Mouse (Mus musculus): ENCODE data around the gene Vmn2r79. TPM values are rescaled to one million over a fixed set of nuclear protein-coding genes. Genes with fewer than 3 reads are reported as not detected.
"Not testable (repeated sequence)": the region's sequence is repeated elsewhere in the genome, so short reads cannot be mapped to it uniquely, and the experiment has no call there.

Gene Vmn2r79
- not detected in 2 replicates for polyA plus RNA-seq (2016; fragmentation: Nextera tagmentation; extraction: Ambion mirVana)

- not testable (repeated sequence) for H3K4me1 ChIP-seq; ATAC-seq (ENCODE audit: insufficient number of reproducible peaks, insufficient read depth, low FRiP score, low TSS enrichment); H3K27ac ChIP-seq; H3K36me3 ChIP-seq; H3K9ac ChIP-seq; H3K27me3 ChIP-seq; H3K4me3 ChIP-seq; H3K4me2 ChIP-seq (replicated peaks); H3K9me3 ChIP-seq
- 67% methylated on average over 1 of the region's 1 CpGs for WGBS
These were observed at the start of gene Vmn2r79 for GRCm38 (mm10) chr7:86995815-86996214. Gene Vmn2r79 (plus strand): TSS chr7:86996115.

- H3K4me1 ChIP-seq = no peaks in the 10 kb centered on the region
- 56% methylated on average over 1 of the region's 1 CpGs for WGBS
- H3K27me3 ChIP-seq = no peaks in the 10 kb centered on the region
- H3K9ac ChIP-seq = no peak overlapping the region
- no peaks in the 10 kb centered on the region for H3K36me3 ChIP-seq
- no peak overlapping the region for H3K4me3 ChIP-seq
- no peaks in the 10 kb centered on the region for H3K9me3 ChIP-seq
- ATAC-seq (ENCODE audit: insufficient number of reproducible peaks, insufficient read depth, low FRiP score, low TSS enrichment) = no peak
- H3K4me2 ChIP-seq (replicated peaks) = no peak overlapping the region
- no peak overlapping the region for H3K27ac ChIP-seq
These were observed 1.2 kb upstream of the Vmn2r79 start for GRCm38 (mm10) chr7:86994700-86995099.

DNA sequence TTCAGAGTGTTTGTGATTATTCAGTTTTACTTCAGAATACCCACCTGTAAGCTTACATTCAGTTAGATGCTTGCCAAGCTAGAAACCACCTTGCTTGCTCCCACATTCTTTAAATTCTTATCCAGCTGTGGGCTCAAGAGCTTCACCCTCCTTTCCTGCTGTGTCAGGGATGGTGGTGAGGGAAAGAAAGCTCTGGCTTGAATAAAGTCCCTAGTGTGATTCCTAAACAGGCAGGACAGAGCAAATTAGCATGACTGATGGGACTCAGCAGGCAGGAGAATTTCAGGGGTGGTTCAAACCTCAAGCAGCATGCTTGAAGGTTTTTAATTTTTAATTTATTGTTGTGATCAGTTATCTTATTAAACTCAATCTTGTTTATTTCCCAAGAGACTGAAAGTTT, 30.6 kb downstream of the Vmn2r79 start:
- not testable (repeated sequence) for H3K36me3 ChIP-seq; ATAC-seq (ENCODE audit: insufficient number of reproducible peaks, insufficient read depth, low FRiP score, low TSS enrichment); H3K27ac ChIP-seq; H3K9ac ChIP-seq; H3K9me3 ChIP-seq; H3K4me2 ChIP-seq (replicated peaks); H3K27me3 ChIP-seq; H3K4me1 ChIP-seq; H3K4me3 ChIP-seq

DNA sequence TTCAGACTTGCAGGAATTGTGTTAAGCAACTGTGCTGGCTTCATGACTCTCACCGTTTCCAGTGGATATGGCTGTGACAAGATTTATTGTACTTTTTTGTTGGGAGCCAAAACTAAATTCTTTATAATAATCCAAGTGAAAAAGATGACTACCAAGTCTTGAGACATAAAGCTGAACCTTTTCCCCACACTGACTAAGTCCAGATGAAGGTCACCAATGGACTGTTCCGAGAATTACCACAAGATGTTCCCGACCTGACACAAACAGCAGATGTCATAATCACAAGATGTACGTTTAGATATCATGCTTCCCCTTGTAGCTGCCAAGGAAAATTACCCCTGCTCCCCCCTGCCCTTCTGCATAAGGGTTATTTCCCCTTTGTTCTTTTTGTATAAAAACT, 67.7 kb downstream of the Vmn2r79 start:
- 75% methylated on average over 4 of the region's 4 CpGs for WGBS
- no peak for ATAC-seq (ENCODE audit: insufficient number of reproducible peaks, insufficient read depth, low FRiP score, low TSS enrichment)
- Histone ChIP-seq H3K4me1 (no peaks in the 10 kb centered on the region), H3K4me3 (no peak overlapping the region), H3K36me3 (no peaks in the 10 kb centered on the region), H3K9me3 (no peaks in the 10 kb centered on the region), H3K4me2 (replicated peaks) (no peak overlapping the region), H3K27ac (no peak overlapping the region), H3K9ac (no peak overlapping the region), H3K27me3 (no peaks in the 10 kb centered on the region)

Other genes starting within 250 kb of the Vmn2r79 start
- gene Folh1, start 220.2 kb upstream of the Vmn2r79 start, polyA plus RNA-seq (2016; fragmentation: Nextera tagmentation; extraction: Ambion mirVana) = 0.09 and 0.12 TPM in 2 replicates
- gene Vmn2r77, start 201.1 kb upstream of the Vmn2r79 start, polyA plus RNA-seq (2016; fragmentation: Nextera tagmentation; extraction: Ambion mirVana) = not detected in 2 replicates
- not detected in 2 replicates for gene Vmn2r78, start 81.0 kb upstream of the Vmn2r79 start, polyA plus RNA-seq (2016; fragmentation: Nextera tagmentation; extraction: Ambion mirVana)
- gene Nox4, start 250.0 kb downstream of the Vmn2r79 start, polyA plus RNA-seq (2016; fragmentation: Nextera tagmentation; extraction: Ambion mirVana) = 6.9 and 8.7 TPM in 2 replicates